In the genomic region with DNA sequence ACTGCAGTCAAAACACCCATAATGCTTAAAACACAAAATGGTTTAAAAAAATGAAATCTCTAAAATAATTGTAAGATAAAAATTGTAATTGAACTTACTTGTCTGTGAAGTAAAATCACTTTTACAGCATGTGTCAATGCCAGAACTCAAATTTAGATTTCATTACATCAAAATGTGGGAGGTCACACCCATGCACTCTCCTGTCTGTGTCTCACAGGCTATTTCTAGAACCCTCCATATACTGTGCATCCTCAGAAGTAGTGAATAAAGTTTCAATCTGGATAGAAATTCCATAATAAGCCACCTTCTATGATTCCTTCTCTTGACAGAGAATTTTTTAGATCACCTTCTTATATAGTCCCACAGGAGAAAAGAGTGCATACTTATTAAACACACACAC, we compare ENCODE assay signal across 12 mouse cellular contexts.
"Had no signal": no experiment of that assay in that cellular context is flagged by ENCODE, and none has a peak within 500 bp of the region (broad histone marks: within the 10 kb centered on the region; RNA-seq: fewer than 3 reads in every experiment).

No protein-coding gene starts in this region.

- DNase-seq: retina, postnatal 1 day; right cerebral cortex, adult 18-20 months; right cerebral cortex, postnatal 14 days; right cerebral cortex, postnatal 25 days; right cerebral cortex, postnatal 4 days; spleen, adult 18-20 months; thymus, adult 18-20 months; thymus, adult 2 months; thymus, postnatal 14 days; thymus, postnatal 25 days; thymus, postnatal 36 days; thymus, postnatal 4 days had no signal
